Mouse (Mus musculus) cerebellum, adult 2 months (tissue): Measurements from ENCODE around the gene Ap5z1.

Experiments used
- CTCF ChIP-seq: fragments of 200-500 bp; IDR thresholded peaks from 2 replicates; pipeline ENCODE4 v1.5.1; 2011; ENCODE audit warnings: low read depth, mild to moderate bottlenecking, control low read depth, low read length, moderate library complexity, borderline replicate concordance; ENCODE audit not compliant: insufficient read depth
- POLR2A ChIP-seq: fragments of 200-500 bp; IDR thresholded peaks from 2 replicates; pipeline ENCODE4 v1.6.1; 2011; ENCODE audit warnings: low read length, control low read depth, borderline replicate concordance; ENCODE audit not compliant: insufficient read depth

DNA sequence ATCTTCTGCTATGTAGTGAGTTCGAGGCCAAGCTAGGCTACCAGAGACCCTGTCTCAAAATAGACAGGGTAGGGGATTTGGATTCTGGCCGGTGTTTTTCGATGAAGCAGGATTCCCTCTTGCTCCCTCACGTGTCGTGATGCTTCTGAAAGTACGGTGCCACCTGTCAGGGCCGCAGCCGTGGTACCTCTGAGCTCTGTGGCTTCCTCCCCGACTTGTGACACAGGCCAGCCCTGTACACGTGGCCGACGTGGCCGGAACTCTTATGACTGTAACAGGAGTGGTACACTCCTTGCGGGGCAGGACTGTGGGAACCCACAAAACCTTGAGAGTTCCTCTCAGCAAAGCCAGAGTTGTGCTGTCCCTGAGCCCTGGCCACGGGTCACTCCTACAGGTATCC, 28.0 kb upstream of the Ap5z1 start:
- TF ChIP-seq POLR2A (no peak), CTCF (no peak)
